Mouse (Mus musculus) midbrain, embryonic 12.5 days (tissue): ENCODE measurements at regions not wholly inside any gene's neighbourhood (a gene's known extent, or its start where the extent isn't known, plus 50 kb on each side); places are given as distances from the start of the nearest gene placed in this dataset.

ENCODE experiments used
- ATAC-seq: fragments of 200-750 bp; cut with Nextera tagmentation; 2 replicates; pipeline ENCODE4 v1.8.0; 2017; ENCODE audit warnings: low read depth, moderate TSS enrichment, moderate library complexity; ENCODE audit not compliant: low FRiP score
- H3K27ac ChIP-seq: fragments of 300-500 bp; sonication (generic); replicated peaks from 2 replicates; pipeline ENCODE4 v1.5.1; 2016; ENCODE audit warnings: mild to moderate bottlenecking
- H3K27me3 ChIP-seq: fragments of 300-500 bp; sonication (generic); 2 replicates; pipeline ENCODE4 v1.6.1; 2016; ENCODE audit warnings: mild to moderate bottlenecking
- H3K36me3 ChIP-seq: fragments of 300-500 bp; sonication (generic); 2 replicates; pipeline ENCODE4 v1.6.1; 2016
- H3K4me1 ChIP-seq: fragments of 300-500 bp; sonication (generic); 2 replicates; pipeline ENCODE4 v1.6.1; 2016
- H3K4me2 ChIP-seq: fragments of 300-500 bp; sonication (generic); replicated peaks from 2 replicates; pipeline ENCODE4 v1.6.1; 2016; ENCODE audit warnings: mild to moderate bottlenecking, moderate library complexity
- H3K4me3 ChIP-seq: fragments of 300-500 bp; sonication (generic); 2 replicates; pipeline ENCODE4 v1.5.1; 2016; ENCODE audit warnings: mild to moderate bottlenecking
- H3K9ac ChIP-seq: fragments of 300-500 bp; sonication (generic); replicated peaks from 2 replicates; pipeline ENCODE4 v1.6.1; 2016; ENCODE audit warnings: mild to moderate bottlenecking, moderate library complexity
- H3K9me3 ChIP-seq: fragments of 300-500 bp; sonication (generic); 2 replicates; pipeline ENCODE4 v1.6.1; 2016; ENCODE audit warnings: mild to moderate bottlenecking
- WGBS: fragments of 180-500 bp; shearing (Covaris S2); methylation state at CpG from one replicate; pipeline ENCODE4 v1.1.7; 2016; 5-methylcytosine and 5-hydroxymethylcytosine counted together

DNA sequence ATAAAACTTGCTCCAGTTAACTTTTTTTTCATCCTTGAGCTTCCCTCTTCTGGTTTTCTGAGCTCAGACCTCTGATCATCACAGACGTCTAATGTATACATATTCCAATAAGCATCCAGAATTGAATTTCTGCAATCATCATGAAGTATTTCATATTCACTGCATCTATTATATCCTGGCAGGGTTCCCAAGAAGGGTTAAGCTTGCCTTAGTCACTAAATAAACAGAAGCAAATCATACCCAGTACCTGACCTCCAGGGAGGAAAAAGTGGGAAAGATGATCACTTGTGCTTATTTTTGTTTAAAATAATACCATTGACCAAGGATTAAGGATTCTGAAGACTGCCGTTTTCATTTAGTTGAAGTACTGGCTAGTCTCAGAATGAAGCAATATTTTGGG, 102.4 kb downstream of the Gm12728 start:
- Histone ChIP-seq H3K27me3 (no peaks in the 10 kb centered on the region), H3K4me3 (no peak overlapping the region), H3K9ac (no peak overlapping the region), H3K36me3 (no peaks in the 10 kb centered on the region), H3K9me3 (no peaks in the 10 kb centered on the region), H3K27ac (no peak overlapping the region), H3K4me2 (no peak overlapping the region), H3K4me1 (no peaks in the 10 kb centered on the region)
- whole genome bisulfite sequencing, result 74% methylated on average over 2 of the region's 2 CpGs
- ATAC-seq, result no peak

DNA sequence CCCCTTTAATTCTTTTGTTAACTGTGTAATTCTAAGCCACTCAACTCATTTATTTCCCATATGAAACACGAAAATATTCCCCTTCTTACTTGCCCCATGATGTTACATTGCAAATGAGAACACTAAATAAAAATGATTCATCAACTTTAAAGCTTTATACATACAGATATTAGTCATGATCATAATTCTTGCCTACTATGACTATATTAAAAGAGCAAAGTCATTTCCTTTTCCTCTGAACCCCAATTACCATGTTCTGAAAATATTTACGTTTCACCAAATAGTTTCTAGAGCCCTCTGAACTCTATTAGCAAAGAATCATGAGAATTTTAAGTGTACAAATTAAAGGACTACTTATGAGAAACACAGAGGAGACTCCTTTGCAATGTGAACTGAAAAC, 105.4 kb downstream of the Gm12728 start:
- no peak overlapping the region for H3K4me2 ChIP-seq
- no peak overlapping the region for H3K27ac ChIP-seq
- no peak overlapping the region for H3K4me3 ChIP-seq
- H3K27me3 ChIP-seq, result no peaks in the 10 kb centered on the region
- WGBS, result 85% methylated on average over 2 of the region's 2 CpGs
- no peak for ATAC-seq
- no peaks in the 10 kb centered on the region for H3K4me1 ChIP-seq
- H3K9me3 ChIP-seq, result no peaks in the 10 kb centered on the region
- no peak overlapping the region for H3K9ac ChIP-seq
- no peaks in the 10 kb centered on the region for H3K36me3 ChIP-seq

DNA sequence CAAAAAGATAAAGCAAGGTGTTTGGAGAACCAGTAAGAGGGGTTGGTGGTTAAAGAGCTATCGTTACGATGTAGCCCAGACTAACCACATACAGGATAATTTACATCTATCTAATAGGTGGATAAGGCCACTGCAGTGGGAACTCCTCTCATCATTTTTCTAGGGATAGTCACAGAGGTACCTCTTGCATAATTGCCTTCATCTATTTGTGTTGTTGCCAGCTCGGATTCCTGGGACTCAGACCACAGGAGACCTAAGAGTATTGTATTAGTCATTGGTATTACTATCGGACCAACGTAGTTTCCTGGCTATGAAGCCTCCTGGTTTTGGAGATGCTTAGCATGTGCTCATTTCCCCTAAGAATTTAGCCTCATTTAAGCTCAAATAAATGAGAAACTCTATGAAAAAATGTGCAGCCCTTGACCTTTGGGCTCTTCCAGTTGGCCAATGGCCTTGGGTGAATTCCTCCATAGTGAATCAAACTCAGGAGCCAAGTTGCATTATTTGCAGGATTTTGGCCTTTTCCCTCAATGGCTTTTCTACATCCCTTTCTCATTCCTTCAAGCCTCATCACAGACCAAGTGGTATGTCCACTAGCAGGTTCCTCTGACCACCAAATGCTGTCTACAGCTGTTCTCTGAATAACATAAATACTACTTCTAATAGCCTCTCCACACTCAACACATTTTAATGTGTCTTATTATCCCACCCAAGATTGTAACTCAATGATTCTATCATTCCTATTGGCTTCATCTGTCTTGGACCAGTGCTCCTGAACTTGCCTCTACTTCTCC, 108.6 kb downstream of the Gm12728 start:
- H3K4me2 ChIP-seq, result no peak overlapping the region
- H3K9ac ChIP-seq, result no peak overlapping the region
- ATAC-seq, result no peak
- no peak overlapping the region for H3K27ac ChIP-seq
- no peaks in the 10 kb centered on the region for H3K27me3 ChIP-seq
- H3K4me3 ChIP-seq, result no peak overlapping the region
- H3K4me1 ChIP-seq, result no peaks in the 10 kb centered on the region
- H3K9me3 ChIP-seq, result no peaks in the 10 kb centered on the region
- no peaks in the 10 kb centered on the region for H3K36me3 ChIP-seq
- 92% methylated on average over 5 of the region's 5 CpGs for WGBS

DNA sequence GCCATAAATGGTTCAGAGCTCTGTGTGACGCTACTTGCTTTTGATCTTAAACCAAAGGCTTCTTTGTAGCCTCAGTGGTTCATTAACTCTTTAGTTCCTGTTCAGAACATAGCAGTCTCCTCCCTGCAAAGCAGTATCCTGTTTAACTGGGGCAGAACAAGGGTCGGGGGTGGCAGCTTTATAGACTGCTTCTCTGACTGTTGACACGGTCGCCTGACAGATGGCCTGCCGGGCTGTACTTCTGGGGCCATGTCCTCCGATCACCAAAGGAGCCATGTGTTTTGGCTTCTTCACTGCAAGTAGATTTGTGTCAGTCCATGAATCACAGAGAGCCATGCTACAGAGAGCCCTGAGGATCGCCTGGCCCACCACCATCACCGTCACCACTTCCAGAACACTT, 115.2 kb downstream of the Gm12728 start:
- Histone ChIP-seq H3K27ac (no peak overlapping the region), H3K27me3 (no peaks in the 10 kb centered on the region), H3K4me1 (no peaks in the 10 kb centered on the region), H3K9ac (no peak overlapping the region), H3K36me3 (no peaks in the 10 kb centered on the region), H3K9me3 (no peaks in the 10 kb centered on the region), H3K4me2 (no peak overlapping the region), H3K4me3 (no peak overlapping the region)
- ATAC-seq, result no peak
- 69% methylated on average over 8 of the region's 8 CpGs for WGBS

DNA sequence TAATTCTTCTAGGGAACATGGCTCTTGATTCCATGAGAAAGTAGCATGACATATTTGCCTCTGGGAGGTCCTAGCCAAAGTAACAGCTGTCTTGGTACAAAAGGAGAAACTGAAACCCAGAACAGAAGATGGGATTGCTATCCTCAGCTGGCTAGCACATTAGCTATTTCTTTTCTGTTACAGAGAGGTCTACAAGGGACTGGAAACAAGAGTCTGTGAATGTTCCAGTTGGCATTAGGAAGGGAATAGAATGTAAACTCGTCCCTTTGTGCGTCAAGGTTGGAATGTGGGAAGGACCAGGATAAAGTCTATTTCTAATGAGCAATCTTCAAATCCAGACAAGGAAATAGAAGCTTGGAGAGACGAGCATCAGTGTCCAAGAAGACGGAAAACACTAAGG, 116.7 kb downstream of the Gm12728 start:
- Histone ChIP-seq H3K4me2 (no peak overlapping the region), H3K4me3 (no peak overlapping the region), H3K27me3 (no peaks in the 10 kb centered on the region), H3K9me3 (no peaks in the 10 kb centered on the region), H3K9ac (no peak overlapping the region), H3K36me3 (no peaks in the 10 kb centered on the region), H3K4me1 (no peaks in the 10 kb centered on the region), H3K27ac (no peak overlapping the region)
- no peak for ATAC-seq
- 93% methylated on average over 4 of the region's 4 CpGs for WGBS

DNA sequence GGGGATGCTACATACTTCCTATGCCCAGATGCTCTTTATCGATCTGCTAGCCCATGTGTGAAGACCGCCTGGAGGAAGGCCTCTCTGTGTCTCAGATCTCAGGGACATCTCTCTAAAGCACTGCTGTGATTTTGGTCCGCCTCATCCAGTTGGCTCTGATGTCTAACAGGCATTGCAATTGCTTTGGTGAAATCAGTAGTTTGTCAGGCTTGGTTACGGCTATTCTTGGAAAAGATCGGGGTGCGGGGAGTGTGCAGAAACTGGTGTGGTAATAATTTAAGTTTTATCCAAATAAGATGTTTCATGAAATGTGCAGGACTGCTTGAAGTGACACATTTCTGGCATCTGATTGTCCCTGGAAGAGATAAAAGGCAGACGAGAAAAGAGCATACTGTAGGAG, 117.9 kb downstream of the Gm12728 start:
- WGBS, result 92% methylated on average over 7 of the region's 7 CpGs
- H3K4me3 ChIP-seq, result no peak overlapping the region
- no peak for ATAC-seq

DNA sequence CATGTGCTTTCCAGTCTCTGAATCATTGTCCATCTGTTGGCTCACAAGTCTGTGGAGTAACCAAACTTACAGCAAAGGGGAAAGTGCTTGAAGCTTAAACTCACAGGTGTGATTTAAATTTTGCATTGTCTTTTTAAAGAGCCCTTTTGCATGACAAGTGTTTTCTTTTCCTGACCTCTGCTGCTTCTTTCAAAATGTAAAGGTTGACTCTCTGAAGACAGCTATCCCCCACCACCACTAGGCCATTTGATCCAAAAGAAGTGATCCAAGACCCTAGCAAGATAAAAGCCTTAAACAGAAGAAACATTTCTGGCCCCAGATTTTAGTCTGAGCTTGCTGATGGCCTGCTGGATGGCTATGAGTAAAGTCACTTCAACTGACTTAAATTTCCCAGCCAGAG, 118.6 kb downstream of the Gm12728 start:
- H3K36me3 ChIP-seq, result no peaks in the 10 kb centered on the region
- H3K27me3 ChIP-seq, result no peaks in the 10 kb centered on the region
- H3K27ac ChIP-seq, result no peak overlapping the region
- no peaks in the 10 kb centered on the region for H3K9me3 ChIP-seq
- H3K4me1 ChIP-seq, result no peaks in the 10 kb centered on the region
- ATAC-seq, result no peak
- H3K4me3 ChIP-seq, result no peak overlapping the region
- no peak overlapping the region for H3K9ac ChIP-seq
- no peak overlapping the region for H3K4me2 ChIP-seq

More for the DNA sequence above, 117.9 kb downstream of the Gm12728 start:
- H3K4me2 ChIP-seq, result no peak overlapping the region
- H3K4me1 ChIP-seq, result no peaks in the 10 kb centered on the region
- H3K27ac ChIP-seq, result no peak overlapping the region
- H3K27me3 ChIP-seq, result no peaks in the 10 kb centered on the region
- H3K9ac ChIP-seq, result no peak overlapping the region
- H3K36me3 ChIP-seq, result no peaks in the 10 kb centered on the region
- no peaks in the 10 kb centered on the region for H3K9me3 ChIP-seq

DNA sequence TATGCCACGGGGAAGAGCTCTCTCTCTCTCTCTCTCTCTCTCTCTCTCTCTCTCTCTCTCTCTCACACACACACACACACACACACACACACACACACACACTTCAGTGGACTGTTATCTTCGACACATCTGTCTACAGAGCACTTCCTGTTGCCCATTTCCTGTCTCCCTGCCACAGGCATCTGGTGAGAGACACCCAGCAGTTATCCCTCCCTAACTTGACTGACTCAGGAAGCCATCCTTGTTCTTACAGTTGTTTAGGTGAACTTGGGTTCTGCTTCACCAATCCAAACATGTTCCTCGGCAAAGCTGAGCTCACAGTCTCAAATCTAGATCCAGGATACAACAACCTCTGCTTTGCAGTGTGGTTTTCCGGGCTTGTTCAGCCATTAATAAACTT, 119.6 kb downstream of the Gm12728 start:
- ATAC-seq, result no peak
- 78% methylated on average over 4 of the region's 4 CpGs for WGBS
- H3K27me3 ChIP-seq, result no peaks in the 10 kb centered on the region
- H3K4me2 ChIP-seq, result no peak overlapping the region
- no peak overlapping the region for H3K9ac ChIP-seq
- no peaks in the 10 kb centered on the region for H3K9me3 ChIP-seq
- no peak overlapping the region for H3K4me3 ChIP-seq
- no peak overlapping the region for H3K27ac ChIP-seq
- H3K4me1 ChIP-seq, result no peaks in the 10 kb centered on the region
- no peaks in the 10 kb centered on the region for H3K36me3 ChIP-seq

DNA sequence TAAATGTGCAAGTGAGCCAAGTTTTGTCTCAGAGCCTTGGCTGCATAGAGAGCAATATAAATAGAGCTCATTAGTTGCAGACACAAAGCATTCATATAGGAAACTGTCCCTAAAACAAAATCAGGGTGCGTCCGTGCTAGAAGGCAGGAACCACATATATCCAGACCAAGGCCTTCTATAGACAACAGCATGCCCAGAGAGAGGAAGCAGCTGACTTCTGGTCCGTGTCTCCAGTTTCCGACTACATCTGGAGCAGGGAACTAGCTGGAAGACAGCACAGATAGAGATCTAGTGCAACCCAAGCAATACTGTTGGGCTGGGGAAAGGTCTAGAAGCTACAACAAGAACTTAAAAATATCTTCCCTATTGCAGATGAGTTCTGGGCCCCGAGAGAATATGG, 121.0 kb downstream of the Gm12728 start:
- no peaks in the 10 kb centered on the region for H3K27me3 ChIP-seq

DNA sequence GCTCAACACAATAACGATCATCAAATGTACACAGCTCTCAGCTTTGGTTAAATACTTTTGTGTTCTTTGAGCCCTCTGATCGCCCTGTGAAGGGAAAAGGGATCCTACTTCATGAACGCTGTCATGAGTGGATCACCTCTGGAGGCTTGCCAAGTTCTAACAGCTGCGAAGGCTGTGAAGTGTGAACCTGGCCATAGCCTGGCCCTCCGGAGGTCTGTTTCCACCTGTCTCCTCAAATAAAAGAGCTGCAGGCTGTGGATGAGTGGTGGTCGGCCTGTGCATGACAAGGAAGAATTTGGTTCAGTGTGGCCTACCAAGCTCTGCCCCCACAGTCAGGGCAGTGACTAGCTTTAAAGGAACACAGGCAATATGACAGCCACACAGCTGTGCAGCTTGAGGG, 122.0 kb downstream of the Gm12728 start:
- Histone ChIP-seq H3K4me3 (no peak overlapping the region), H3K27ac (no peak overlapping the region), H3K9ac (no peak overlapping the region), H3K27me3 (no peaks in the 10 kb centered on the region), H3K4me2 (no peak overlapping the region), H3K9me3 (no peaks in the 10 kb centered on the region), H3K4me1 (no peaks in the 10 kb centered on the region), H3K36me3 (no peaks in the 10 kb centered on the region)
- no peak for ATAC-seq
- 86% methylated on average over 6 of the region's 6 CpGs for WGBS

More for the DNA sequence above, 121.0 kb downstream of the Gm12728 start:
- Histone ChIP-seq H3K9ac (no peak overlapping the region), H3K4me3 (no peak overlapping the region), H3K4me2 (no peak overlapping the region), H3K4me1 (no peaks in the 10 kb centered on the region), H3K9me3 (no peaks in the 10 kb centered on the region), H3K27ac (no peak overlapping the region), H3K36me3 (no peaks in the 10 kb centered on the region)
- 89% methylated on average over 5 of the region's 5 CpGs for WGBS
- no peak for ATAC-seq

DNA sequence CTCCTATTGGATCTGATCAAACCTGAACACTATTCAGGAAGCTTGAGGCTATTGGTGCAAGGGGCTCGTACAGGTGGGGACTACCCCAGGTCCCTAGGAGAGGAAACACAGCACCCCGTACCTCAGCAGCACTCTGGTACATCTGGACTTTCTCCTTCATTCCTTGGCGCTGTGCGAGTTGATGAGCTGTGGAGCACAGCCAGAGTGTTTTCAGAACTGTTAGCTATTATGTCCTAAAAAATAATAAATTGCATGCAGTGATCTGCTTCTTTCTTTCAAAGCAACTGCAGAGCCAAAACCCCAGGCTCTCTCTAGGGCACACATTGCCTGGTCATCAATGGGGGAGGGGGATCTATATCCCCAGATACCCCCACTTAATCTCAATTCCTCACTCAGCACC, 122.6 kb downstream of the Gm12728 start:
- H3K9me3 ChIP-seq, result no peaks in the 10 kb centered on the region
- H3K9ac ChIP-seq, result no peak overlapping the region
- no peaks in the 10 kb centered on the region for H3K4me1 ChIP-seq
- H3K4me3 ChIP-seq, result no peak overlapping the region
- no peaks in the 10 kb centered on the region for H3K27me3 ChIP-seq
- ATAC-seq, result no peak
- no peaks in the 10 kb centered on the region for H3K36me3 ChIP-seq
- 93% methylated on average over 4 of the region's 4 CpGs for WGBS
- H3K27ac ChIP-seq, result no peak overlapping the region
- no peak overlapping the region for H3K4me2 ChIP-seq

DNA sequence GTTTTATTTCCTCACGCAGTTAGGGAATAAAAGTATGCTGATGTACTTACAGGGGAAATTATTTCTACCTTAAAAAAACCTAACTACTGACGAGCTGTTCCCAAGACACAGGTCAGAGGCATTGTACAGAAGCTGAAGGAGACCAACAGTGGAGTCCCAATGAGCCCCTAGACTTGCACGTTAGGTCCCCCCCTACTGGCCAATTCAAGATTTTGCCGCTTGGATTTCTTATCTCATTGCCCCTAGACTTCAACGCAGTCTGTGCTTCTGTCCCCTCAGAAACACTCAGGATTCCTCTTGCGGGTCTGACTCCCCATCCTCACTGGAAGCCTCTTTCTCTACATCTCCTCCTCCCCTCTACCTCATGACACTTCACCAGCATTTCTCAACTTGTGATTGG, 125.3 kb downstream of the Gm12728 start:
- Histone ChIP-seq H3K4me3 (no peak overlapping the region), H3K4me2 (no peak overlapping the region), H3K36me3 (no peaks in the 10 kb centered on the region), H3K27ac (no peak overlapping the region), H3K9ac (no peak overlapping the region), H3K27me3 (no peaks in the 10 kb centered on the region), H3K9me3 (no peaks in the 10 kb centered on the region), H3K4me1 (no peaks in the 10 kb centered on the region)
- ATAC-seq, result no peak
- WGBS, result 37% methylated on average over 6 of the region's 6 CpGs

DNA sequence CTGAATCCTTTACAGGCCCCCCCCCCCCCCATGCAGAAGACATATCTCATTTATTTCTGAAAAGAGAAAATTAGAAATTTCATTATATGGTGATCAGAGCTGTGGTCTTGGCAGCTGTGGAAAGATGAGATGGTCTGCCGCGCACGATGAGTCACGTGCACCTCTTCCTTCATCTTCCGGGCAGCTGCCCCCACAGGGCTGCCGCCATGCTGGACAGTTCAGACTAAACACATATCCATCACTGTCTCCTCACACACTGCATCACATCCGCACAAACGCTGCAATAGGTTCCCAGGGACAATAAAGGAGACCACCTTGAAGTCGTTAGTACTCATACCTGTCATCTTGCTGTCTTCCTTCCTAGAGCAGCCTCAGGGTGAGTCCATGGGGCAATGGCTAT, 126.6 kb downstream of the Gm12728 start:
- Histone ChIP-seq H3K9ac (no peak overlapping the region), H3K4me3 (no peak overlapping the region), H3K4me2 (no peak overlapping the region), H3K27me3 (no peaks in the 10 kb centered on the region), H3K4me1 (no peaks in the 10 kb centered on the region), H3K27ac (no peak overlapping the region), H3K9me3 (no peaks in the 10 kb centered on the region), H3K36me3 (no peaks in the 10 kb centered on the region)
- no peak for ATAC-seq
- 95% methylated on average over 9 of the region's 9 CpGs for WGBS
